Mouse (Mus musculus) erythroblast, embryonic 14.5 days (primary cell): ENCODE measurements around the gene Psat1.

Experiments
- GATA1 ChIP-seq: IDR thresholded peaks from 2 replicates; pipeline ENCODE4 v1.6.1; 2012; ENCODE audit warnings: low read length, inconsistent platforms, mixed read lengths
- TAL1 ChIP-seq: IDR thresholded peaks from 3 replicates; pipeline ENCODE4 v1.6.1; 2012; ENCODE audit warnings: low read length, inconsistent platforms, mixed read lengths

- TF ChIP-seq GATA1 (no peak), TAL1 (no peak)
Observed at GRCm38 (mm10) chr19:15962313-15962712, 15.2 kb upstream of the Psat1 start.
